Mouse (Mus musculus) embryo, embryonic 10 days (tissue): ENCODE data around the gene Glis3.

Experiments used
- DNase-seq: peaks from one replicate; pipeline ENCODE4 v3.0.0-alpha.2; 2015; ENCODE audit warnings: low spot score

The Glis3 gene

DNA sequence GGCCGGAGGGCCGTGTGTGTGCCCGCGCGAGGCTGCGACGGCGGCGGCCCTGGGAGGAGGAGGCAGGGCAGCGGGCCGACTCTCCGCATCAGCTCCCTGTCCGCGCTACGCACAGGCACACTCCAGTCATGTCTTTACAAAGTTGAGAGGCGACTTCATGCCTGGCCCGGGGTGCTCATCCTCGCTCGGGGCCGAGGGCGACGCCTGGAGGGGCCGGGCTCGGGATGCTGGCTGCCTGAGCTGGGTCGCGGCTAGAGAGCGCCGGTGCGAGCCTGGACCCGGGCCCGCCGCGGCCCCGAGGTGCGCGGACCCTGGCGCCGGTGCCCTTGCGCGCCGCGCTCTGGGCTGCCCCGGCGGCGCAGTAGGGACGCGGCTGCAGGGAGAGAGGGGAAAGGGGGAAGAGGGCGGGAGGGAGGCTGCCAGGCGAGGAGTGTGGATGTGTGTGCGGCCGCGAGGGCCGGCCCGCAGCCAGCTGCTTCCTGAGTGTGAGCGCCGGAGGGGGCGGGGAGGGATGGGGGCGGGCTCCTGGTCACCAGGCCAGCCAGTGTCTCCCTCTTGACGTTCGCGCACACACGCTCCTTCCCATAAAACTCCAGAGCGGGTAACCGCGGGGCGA is at the start of gene Glis3:
Gene Glis3, minus strand, starts transcription at position 302 of the 616 bp plus-strand sequence.
- peak; percentile 79 for DNase-seq

DNA sequence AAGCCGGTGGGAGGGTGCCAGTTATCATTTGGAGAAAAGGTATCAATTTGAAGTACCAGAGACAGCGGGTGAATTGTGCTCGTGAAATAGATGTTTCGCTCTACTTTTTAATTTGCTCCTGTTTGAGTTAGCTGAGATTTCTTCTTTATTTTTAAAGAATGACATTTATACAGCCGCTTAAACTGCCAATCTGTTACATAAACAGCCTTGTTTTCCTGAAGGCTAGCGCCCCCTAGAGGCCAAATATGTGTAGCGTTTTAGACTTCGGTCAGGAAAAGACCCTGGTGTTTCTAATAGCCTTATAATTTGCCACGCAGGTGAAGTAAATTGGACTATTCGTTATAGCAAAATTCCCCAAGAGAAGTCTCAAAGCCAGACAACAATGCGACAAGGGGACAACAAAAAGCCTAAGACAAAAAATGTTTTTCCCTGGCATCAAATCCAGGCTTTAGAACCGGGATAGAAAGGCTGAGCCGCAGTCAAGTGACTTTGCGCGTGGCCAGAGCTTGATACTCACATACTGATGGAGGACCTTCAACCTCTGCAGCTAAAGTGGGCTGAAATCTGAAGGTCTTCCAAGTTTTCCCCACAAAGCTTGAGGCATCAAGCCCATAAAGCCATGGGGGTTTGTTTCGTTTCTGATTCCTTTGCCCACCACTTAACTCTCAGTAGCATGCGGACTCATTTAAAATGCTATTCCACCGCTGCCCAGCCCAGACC is 46.4 kb upstream of the Glis3 start:
- peak; percentile 53 for DNase-seq

DNA sequence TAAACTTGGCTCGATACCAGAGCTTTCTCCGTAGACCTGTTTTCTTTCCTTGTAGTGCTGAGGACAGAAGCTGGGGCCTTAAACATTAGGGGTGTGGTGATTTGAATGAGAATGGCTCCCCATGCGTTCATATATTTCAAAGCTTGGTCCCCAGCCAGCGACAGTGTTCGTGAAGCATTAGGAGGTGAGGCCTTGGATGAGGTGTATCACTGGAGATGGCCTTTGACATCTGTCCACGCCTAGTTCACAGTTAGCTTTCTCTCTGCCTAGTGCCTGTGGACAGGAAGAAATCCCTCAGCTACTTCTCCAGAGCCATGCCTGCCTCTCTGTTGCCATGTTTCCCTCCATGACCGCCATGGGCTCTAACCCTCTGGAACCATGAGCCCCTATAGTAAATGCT is 44.8 kb upstream of the Glis3 start:
- no peak for DNase-seq

DNA sequence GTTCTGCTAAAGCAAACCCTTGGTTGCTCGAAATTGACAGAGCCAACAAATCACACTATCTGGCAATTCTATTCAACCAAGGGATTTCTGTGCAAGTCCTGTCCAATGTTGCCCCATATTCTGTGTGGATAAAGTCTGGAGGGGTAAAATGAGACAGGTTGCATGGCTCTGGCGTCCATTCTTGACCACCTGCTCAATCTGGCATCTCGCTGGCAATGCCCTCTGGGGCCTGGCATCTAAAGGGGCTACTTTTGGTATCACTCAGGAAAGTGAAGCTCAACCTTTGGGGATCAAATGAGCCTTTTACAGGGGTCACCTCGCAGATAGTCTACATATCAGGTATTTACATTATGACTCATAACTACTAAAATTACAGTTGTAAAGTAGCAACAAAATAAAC is 42.7 kb upstream of the Glis3 start:
- no peak for DNase-seq

DNA sequence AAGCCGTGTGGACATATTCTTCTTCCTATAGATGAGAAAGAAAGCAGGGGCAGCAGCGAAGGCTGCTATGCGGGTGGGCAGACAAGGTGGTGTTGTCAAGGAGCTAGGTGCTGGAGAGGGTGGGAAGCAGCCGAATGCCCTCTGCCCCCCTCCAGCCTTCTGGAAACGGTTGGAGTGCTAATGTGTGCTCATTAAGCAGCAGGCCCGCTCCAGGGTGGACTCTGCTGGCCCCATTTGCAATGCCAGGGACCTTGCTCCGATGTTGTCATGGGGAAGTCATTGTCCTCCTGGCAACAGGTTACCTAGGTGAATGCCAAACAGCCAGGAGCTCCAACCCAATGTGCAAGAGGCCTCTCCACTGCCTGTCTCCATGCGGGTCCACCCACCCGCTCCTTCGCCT is 42.0 kb upstream of the Glis3 start:
- DNase-seq, result no peak

DNA sequence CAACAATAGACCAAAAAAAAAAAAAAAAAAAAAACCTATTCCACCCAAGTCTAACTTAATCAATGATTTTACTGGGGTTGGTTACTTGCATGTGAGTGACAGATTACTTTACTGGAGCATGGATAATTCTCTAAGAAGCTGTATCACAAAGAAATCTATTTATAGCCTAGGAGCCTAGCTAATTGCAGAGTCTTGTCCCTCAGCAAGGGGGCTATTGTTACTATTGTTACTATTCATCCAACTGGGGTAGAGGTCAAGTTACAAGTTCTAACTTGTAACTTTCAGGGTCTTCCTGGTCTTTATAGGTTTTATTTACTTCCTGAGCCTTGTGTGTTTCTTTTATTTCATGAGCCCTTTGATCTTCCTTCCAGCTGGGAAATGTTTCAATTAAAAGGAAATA is 40.1 kb upstream of the Glis3 start:
- peak; percentile 28 for DNase-seq

DNA sequence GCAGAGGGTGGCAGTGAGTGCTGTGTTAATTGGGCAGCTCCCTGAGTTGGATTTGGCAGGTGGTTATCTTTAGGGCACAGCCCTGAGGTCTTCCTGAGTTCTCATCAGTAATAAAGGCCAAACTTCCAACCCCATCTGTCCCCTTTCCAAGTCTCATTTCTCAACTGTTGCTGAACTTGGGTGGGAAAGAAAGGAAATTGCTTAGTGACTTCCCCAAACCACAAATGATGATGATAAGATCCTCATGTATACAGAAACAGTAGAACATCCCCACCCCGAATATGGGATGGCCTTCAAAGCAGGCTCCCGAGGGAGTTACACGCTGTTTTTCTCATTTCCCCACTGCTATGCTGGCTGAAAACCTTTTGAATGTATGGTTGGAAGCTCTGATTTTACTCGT is 34.8 kb upstream of the Glis3 start:
- DNase-seq, result no peak

DNA sequence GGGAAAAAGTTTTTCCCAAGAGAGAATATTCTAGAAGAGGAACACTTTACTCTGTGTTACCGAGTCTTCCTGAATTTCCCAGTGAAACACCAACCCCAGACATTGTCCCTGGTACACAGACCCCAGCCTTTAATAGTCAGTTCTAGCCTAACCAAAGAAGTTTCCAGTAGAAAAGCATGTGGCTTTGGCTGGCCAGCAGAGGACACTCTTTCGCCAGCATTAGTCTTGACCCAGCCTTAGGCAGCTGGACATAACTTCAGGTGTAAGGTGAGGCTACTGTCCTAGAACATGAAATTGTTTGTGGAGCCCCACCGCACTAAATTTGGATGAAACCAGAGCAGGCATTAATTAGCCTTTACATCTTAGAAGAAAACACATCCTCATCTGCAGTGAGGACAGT is 17.8 kb upstream of the Glis3 start:
- DNase-seq, result no peak

DNA sequence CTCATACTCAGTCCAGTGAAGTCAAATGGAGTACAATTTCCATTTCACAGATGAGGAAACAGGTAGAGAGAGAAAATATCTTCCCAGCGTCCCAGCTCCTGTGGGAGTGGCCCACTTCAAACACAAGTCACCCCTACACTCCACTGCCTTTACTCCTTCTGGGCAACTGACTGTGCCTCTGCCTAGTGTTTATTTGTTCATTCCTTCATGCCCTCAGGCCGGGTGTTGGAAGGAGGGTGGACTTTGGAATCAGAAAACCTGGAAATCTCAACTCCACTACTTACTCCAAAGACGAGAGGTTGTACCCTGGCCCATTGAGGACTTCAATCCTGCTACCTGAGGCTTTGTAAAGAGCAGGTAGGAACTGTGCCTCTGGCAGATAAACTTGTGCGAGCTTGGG is 6.5 kb upstream of the Glis3 start:
- DNase-seq, result no peak

DNA sequence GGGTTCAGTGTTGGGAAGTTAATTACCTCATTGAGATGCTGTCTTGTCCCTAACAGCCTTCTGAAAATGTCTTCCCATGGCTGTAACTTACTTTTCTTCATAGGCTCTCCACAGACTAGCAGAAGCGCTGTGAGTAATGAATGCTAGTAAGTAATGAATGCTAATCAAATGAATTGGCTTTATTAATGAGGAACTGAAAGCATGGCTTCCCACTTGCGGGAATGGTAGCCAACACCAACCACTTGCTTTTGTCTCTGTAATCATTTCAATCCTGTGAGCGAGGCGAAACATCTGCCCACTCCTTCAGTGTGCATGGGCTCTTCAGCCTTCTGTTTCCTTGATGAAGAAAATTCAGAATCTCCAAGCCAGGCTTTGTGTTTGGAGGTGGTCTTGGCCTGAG is 5.6 kb upstream of the Glis3 start:
- DNase-seq, result no peak

DNA sequence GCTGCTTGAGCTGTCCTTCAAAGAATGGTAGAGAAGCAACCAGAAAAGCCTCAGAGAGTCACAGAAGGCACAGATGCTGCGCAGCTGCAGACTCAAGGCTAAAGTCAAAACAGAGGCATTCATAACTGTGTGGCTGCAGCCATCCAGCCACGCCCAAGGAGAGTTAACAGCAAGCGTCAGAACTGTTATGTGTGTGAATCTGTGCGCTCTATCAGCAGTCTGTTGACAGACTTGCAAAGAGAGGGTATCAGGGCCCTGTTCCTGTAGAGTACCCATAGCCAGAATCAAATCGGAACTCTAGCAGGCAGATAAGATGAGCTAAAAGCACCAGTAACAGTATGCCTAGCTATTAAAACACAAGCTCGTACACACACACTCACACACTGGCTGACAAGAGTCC is 4.5 kb upstream of the Glis3 start:
- DNase-seq, result no peak

DNA sequence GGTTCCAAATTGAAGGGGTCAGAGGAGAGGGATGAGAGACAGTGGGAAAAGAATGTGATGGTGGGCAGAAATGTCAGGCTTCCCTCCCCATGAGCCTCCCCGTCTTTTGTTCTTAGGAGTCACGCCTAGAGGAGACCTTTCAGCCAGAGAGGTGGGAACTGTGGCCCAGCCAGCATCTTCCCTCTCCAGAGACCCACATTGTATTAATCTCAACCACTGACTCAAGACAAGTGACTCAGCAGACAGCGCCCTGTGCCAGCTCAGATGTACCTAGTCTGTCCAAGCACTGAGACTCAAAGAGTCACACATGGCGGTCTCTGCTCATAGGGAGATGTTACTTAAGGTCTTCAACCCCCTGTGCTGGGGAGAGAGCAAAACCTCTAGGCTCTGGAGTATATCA is 3.5 kb upstream of the Glis3 start:
- DNase-seq, result no peak

DNA sequence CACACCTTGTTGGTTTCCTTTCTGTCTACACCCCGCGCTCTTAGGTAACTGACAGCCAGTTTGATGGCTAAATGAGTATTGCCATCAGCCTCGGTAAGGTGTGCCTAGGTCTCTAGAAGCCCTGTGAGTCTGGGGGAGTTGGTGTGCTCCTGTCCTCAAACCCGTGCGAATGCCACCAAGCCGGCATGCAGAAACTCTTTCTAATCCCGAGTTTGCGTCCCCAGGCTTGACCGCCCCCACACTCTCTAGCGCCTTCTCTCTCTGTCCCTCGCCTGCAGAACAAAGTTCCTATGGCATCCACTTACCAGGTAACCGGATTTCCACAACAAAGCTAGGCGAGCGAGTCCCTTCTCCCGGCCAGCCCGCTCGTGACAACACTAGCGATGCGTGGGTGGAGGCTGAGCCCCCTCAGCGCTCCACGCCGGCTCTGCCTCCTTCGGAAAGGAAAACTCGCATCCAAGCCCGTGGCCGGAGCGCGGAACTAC is 544 bp downstream of the Glis3 start:
- DNase-seq, result peak; percentile 13

DNA sequence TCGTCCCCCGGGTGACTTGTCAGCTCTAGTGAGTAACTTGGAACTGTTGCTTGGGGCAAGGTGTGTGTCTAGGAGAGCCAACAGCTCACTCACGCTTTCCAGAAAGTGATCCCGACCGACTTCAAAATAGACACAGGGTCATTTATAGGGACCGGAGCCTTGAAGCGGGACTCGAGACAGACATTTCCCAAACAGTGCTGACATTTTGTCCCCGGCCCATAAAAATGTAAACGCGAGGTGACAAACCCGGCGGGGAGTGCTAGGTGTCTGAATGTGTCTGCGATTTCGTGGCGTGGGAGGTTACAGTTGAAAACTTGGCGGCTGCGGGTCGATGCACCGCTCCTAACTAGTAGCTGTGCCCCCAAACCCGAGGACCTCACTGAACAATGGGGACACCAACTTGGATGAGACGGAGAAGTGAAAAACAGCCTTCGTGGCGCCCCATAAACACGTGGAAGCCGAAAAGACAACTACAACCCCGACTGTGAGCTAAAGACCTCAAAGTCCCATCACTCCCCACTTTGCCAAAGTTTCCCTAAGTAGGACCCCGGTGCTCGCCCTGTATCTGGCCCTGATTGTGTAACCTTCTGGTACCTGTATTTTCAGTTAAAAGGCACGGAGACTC is 1.1 kb downstream of the Glis3 start:
- DNase-seq, result no peak

DNA sequence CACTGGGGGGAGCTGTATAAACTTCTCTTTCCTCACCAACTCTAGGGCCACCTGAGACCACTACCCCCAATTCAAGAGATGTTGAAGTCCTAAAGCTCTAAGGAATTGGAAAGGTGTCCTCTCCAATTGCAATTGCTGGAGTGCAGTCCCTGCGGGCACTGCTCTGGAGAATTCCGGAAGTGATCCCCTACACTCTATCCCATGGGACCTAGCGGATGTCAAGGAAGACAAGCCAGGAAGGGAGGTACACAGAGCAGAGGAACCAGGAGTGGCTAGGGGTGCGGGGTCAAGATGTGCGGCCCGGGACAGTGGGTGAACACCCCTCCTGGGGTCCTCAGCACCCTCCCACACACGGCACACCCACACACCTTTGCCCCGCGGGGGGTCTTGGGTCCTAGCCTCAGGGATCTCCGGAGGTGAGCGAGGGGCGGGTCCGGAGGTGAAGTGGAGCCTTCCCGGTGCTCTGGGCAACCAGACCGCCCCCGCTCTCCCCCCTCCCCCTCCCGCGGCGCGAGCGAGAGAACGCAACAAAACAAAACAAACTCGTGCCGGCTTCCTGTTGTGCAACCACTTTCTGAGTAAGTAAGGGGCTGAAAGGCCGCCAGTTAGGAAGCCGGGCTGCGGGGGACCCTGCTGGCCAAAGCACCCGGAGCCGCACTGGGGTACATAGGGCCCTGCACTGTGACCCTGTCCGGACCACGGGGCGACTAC is 2.0 kb downstream of the Glis3 start:
- peak; percentile 33 for DNase-seq

DNA sequence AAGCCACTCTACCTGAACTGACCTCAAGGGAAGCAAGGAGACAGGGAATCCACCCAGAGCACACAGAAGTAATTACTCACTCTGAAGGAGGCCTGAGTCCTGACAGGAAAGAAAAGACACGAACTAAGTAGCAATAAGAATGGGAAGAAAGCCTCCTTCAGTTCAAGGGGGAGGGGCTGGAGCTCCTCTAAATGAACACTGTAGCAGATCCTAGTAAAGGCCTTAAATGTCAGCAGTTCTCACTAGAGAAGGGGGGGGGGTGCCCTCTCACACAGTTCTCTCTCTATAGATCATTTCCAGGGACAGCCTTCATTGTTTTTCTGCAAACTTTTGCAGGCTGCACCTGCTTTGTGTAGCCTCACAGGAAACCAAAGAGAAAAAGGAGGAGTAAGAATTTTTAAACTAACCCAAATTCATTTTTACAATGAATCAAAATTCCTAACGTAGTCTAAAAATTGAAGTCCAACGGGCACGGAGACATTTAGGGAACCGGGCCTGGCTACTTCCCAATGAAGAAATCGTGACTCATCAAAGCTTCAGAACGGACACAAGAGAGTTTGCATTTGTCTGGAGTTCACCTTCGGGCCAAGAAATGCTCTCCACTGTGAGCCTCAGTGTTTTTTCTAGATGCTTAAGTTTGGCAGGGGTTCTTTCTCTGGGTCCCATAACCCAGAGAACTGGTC is 2.7 kb downstream of the Glis3 start:
- DNase-seq, result no peak

DNA sequence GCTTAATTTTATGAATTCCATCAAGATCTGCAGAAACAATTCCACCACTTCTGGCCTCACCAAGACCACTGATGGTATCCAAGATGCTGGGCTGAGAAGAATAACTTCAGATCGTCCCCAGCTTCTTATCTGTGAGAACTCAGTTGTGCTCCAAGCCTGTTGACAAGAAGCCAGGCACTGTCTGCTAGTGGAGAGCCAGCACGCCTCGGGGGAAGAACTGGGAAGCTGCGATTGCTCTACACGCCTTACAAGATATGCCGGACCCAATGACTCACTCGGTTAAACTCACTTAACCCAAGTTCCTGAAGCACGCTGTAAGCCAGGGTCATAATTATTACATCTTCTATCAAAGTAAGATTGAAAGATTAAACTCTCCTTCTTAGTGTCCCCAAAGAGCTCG is 16.1 kb downstream of the Glis3 start:
- DNase-seq, result no peak

DNA sequence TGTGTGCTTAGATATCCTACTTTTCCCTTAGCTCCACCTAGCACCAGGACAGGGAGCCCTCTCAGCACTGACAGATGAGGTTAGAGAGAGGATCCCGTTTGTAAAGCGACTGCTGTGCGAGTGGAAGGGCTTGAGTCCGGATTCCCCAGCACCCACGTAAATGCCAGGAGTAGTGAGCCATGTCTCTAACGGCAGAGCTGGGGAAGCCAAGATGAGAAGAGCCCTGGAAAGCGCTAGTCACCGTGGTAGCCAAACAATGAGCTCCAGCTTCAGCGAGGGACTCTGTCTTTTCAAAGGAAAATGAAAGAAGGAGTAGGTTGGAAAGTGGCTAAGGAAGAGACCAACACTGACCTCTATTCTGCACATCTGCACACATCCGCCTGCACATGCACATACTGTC is 16.7 kb downstream of the Glis3 start:
- no peak for DNase-seq

DNA sequence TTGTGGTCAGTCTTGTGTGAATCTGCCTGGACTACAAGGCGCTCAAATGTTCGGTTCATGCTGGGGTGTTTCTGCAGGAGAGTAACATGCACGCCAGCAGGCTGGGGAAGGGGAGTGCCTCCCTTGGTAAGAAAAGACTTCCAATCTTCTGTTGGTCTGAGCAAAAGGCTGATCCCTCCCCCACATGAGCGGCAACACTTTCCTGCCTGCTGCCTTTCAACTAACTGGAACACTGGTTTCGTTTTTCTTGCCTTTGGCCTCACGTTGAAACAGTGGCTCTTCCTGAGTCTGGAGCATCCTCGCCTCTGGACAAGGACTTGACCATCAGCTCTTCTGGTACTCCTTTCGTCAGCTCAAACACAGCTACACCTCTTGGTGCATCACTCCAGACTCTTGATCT is 17.4 kb downstream of the Glis3 start:
- DNase-seq, result no peak

DNA sequence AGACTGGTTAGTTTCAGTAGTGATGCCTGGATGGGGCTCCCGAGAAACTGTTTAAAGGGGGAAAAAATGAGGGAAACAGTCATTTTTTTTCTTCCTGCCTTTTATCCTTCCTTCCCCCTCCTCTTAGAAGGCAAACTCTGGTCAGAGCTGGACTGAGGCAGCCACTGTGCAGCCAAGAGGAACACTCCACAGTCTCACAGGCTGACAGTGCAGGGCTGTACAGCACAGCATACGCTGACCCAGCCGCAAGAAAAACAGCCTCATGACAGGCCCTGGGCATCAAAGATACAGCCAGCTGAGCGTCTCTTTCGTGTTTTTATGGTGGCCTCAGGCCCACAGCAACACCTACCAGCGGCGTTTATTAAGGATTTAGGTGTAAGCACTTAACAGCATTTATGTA is 19.0 kb downstream of the Glis3 start:
- no peak for DNase-seq

DNA sequence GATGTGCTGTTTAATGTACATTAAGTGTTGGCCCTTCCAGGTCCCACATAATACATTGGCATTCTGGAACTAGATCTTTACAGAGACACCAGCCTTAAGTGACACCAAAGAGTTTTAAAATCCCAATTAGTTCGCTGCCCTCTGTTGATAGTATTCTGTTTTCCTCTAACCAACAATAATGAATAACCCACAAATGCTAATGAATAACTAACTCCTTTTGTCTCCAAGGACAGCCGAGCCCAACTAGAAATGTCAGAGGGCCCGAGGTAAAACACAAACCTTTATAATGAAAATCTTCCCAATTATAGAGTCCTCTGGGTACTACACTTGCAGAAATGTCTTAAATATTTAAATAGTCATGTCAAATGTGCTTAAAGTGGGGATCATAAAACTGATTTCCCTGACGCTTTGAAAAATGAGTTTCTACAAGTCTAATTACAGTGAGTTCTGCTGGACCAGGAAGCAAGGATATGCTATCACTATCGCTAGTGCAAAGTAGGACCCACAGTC is 22.1 kb downstream of the Glis3 start:
- no peak for DNase-seq

DNA sequence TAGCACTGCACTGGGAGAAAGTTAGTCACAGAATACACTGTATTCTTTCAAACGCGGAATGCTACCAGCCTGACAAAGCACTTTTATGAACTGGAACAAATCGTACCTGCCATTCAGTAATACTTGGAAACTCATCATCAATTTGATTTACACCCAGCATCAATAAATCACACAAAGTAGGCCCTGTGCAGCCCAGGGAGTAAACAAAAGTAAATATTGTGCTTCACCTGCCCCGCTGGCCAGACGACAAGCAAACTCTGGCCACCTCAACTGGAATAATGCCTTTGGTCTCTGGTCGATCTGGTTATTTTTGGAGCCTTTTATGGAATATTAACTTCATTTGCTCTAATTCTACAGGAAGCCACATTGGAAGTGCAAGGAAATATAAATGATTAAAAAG is 23.0 kb downstream of the Glis3 start:
- DNase-seq, result no peak
